ENCODE assay signal across 8 mouse cellular contexts in genomic region chr9:104410211-104410610, GRCm38 (mm10).
DNase-seq lines count a peak whose midpoint lies in the region; ATAC-seq and TF ChIP-seq lines count a peak whose summit lies in the region.

No protein-coding gene starts in this region.

- WGBS in kidney, embryonic 14.5 days = 4% methylated on average over 5 of the region's 5 CpGs
- 7% methylated on average over 5 of the region's 5 CpGs for WGBS in hindbrain, embryonic 11.5 days
- WGBS in midbrain, postnatal 0 days = 7% methylated on average over 5 of the region's 5 CpGs

- ATAC-seq in kidney, embryonic 14.5 days (ENCODE audit: low FRiP score, low TSS enrichment) = no peak
- peak; percentile 76 for ATAC-seq in common myeloid progenitor, adult 5-6 weeks (replicated peaks; ENCODE audit: low read depth, poor library complexity, severe bottlenecking)
- ATAC-seq in hindbrain, embryonic 11.5 days (ENCODE audit: low FRiP score) = no peak
- ATAC-seq in midbrain, postnatal 0 days (ENCODE audit: low FRiP score) = no peak

- no peaks in the 10 kb centered on the region for H3K27me3 ChIP-seq in kidney, embryonic 14.5 days (ENCODE audit: control insufficient read depth, insufficient read depth, low read length)
- peaks cover 2% of the 10 kb centered on the region; the same call in 1 of the 2 replicates for H3K27me3 ChIP-seq in hindbrain, embryonic 11.5 days (ENCODE audit: control insufficient read depth, insufficient read depth, low read length)
- H3K27me3 ChIP-seq in midbrain, postnatal 0 days (ENCODE audit: insufficient read depth, low read length) = peaks cover 3% of the 10 kb centered on the region; the same call in 1 of the 2 replicates

- peak; percentile 7 for DNase-seq in kidney, adult 11 months
- DNase-seq in Muller cell, postnatal 12 days (ENCODE audit: inconsistent ontology term) = peak; percentile 19
- DNase-seq in hindbrain, embryonic 11.5 days (ENCODE audit: low spot score) = peak; percentile 79
- peak; percentile 10 to 21 for DNase-seq in left cerebral cortex, adult 8-10 months (ENCODE audit: low spot score in 2 of 2)
- DNase-seq in midbrain, postnatal 0 days (ENCODE audit: low spot score) = peak; percentile 91
- DNase-seq in yolk sac, embryonic 10.5 days (ENCODE audit: low spot score) = peak; percentile 47

- H3K36me3 ChIP-seq in kidney, embryonic 14.5 days (ENCODE audit: control insufficient read depth, insufficient read depth, low read length) = no peaks in the 10 kb centered on the region
- no peaks in the 10 kb centered on the region for H3K36me3 ChIP-seq in hindbrain, embryonic 11.5 days (ENCODE audit: control insufficient read depth, insufficient read depth, low read length)
- H3K36me3 ChIP-seq in midbrain, postnatal 0 days (ENCODE audit: insufficient read depth, low read length) = no peaks in the 10 kb centered on the region

- no peak overlapping the region for H3K4me3 ChIP-seq in kidney, embryonic 14.5 days (ENCODE audit: low read length)
- no peak overlapping the region for H3K4me3 ChIP-seq in hindbrain, embryonic 11.5 days (ENCODE audit: low read depth, low read length)
- peak overlapping the region; percentile 39; the same call in 1 of the 2 replicates for H3K4me3 ChIP-seq in midbrain, postnatal 0 days (ENCODE audit: low read depth, low read length)

- H3K9me3 ChIP-seq in kidney, embryonic 14.5 days (ENCODE audit: control insufficient read depth, low read length) = no peaks in the 10 kb centered on the region
- no peaks in the 10 kb centered on the region for H3K9me3 ChIP-seq in hindbrain, embryonic 11.5 days (ENCODE audit: control insufficient read depth, low read length)
- H3K9me3 ChIP-seq in midbrain, postnatal 0 days (ENCODE audit: low read length) = no peaks in the 10 kb centered on the region

- H3K4me2 ChIP-seq in kidney, embryonic 14.5 days (replicated peaks; ENCODE audit: low read depth, low read length) = no peak overlapping the region
- H3K4me2 ChIP-seq in hindbrain, embryonic 11.5 days (replicated peaks; ENCODE audit: low read depth, low read length) = no peak overlapping the region
- H3K4me2 ChIP-seq in midbrain, postnatal 0 days (ENCODE audit: low read depth, low read length, poor library complexity, severe bottlenecking) = peak overlapping the region; percentile 57; the same call in 1 of the 2 replicates

- H3K27ac ChIP-seq in kidney, embryonic 14.5 days (ENCODE audit: low read depth, low read length) = no peak overlapping the region
- no peak overlapping the region for H3K27ac ChIP-seq in hindbrain, embryonic 11.5 days (ENCODE audit: low read depth, low read length)
- H3K27ac ChIP-seq in midbrain, postnatal 0 days (ENCODE audit: low read depth, low read length) = no peak overlapping the region

- 0 out of 2 replicates have a peak, but pooled peaks cover 3% of the 10 kb centered on the region for H3K4me1 ChIP-seq in kidney, embryonic 14.5 days (ENCODE audit: control insufficient read depth, insufficient read depth, low read length)
- 0 out of 2 replicates have a peak, but pooled peaks cover 2% of the 10 kb centered on the region for H3K4me1 ChIP-seq in hindbrain, embryonic 11.5 days (replicated peaks; ENCODE audit: control insufficient read depth, insufficient read depth, low read length)
- H3K4me1 ChIP-seq in midbrain, postnatal 0 days (ENCODE audit: insufficient read depth, low read length) = no peaks in the 10 kb centered on the region; the same call in 1 of the 2 replicates

- no peak overlapping the region for H3K9ac ChIP-seq in kidney, embryonic 14.5 days (ENCODE audit: low read depth, low read length)
- no peak overlapping the region for H3K9ac ChIP-seq in hindbrain, embryonic 11.5 days (ENCODE audit: low read depth, low read length)
- no peak overlapping the region for H3K9ac ChIP-seq in midbrain, postnatal 0 days (replicated peaks; ENCODE audit: low read length, poor library complexity, severe bottlenecking)

- TF ChIP-seq CTCF in midbrain, postnatal 0 days (IDR thresholded peaks at IDR 0.05) = peak; percentile 94

Comparison
In these comparisons a context has a peak if more than half of its experiments do, and no peak if none do; other contexts are left out.
1. DNase-seq: peak in every context shown above with its lines; median percentile 91 in midbrain, postnatal 0 days; 79 in hindbrain, embryonic 11.5 days; 47 in yolk sac, embryonic 10.5 days; 19 in Muller cell, postnatal 12 days; 16 in left cerebral cortex, adult 8-10 months; 7 in kidney, adult 11 months.